Mouse (Mus musculus) embryonic fibroblast, embryonic 13.5 days (primary cell): ENCODE data around the gene Cpt1a. TPM values are rescaled to one million over a fixed set of nuclear protein-coding genes. Genes with fewer than 3 reads are reported as not detected.

Source experiments
- H3K27ac ChIP-seq: 2 replicates; pipeline ENCODE4 v1.5.1; 2012; ENCODE audit warnings: low read length, control low read depth, inconsistent platforms; ENCODE audit not compliant: insufficient read depth
- H3K4me1 ChIP-seq: 2 replicates; pipeline ENCODE4 v1.6.1; 2011; ENCODE audit warnings: low read length; ENCODE audit not compliant: control insufficient read depth, insufficient read depth
- H3K4me3 ChIP-seq: 2 replicates; pipeline ENCODE4 v1.5.1; 2011; ENCODE audit warnings: mild to moderate bottlenecking, control low read depth, low read length; ENCODE audit not compliant: insufficient read depth
- CTCF ChIP-seq: IDR thresholded peaks from 2 replicates; pipeline ENCODE4 v1.5.1; 2011; ENCODE audit warnings: mild to moderate bottlenecking, control low read depth, low read length, moderate library complexity, borderline replicate concordance; ENCODE audit not compliant: insufficient read depth
- POLR2A ChIP-seq: IDR thresholded peaks from 2 replicates; pipeline ENCODE4 v1.6.1; 2011; ENCODE audit warnings: low read depth, mild to moderate bottlenecking, control low read depth, low read length, moderate library complexity
- polyA plus RNA-seq: library from polyadenylated mRNA; stranded (reverse); fragments of >200 nt; gene quantifications from 2 replicates; pipeline ENCODE4 v1.2.4, GENCODE M21; 2011; ENCODE audit warnings: low read depth; ENCODE audit not compliant: missing spikeins, insufficient read length

Gene Cpt1a
- 35.2 and 38.0 TPM in 2 replicates for polyA plus RNA-seq

DNA sequence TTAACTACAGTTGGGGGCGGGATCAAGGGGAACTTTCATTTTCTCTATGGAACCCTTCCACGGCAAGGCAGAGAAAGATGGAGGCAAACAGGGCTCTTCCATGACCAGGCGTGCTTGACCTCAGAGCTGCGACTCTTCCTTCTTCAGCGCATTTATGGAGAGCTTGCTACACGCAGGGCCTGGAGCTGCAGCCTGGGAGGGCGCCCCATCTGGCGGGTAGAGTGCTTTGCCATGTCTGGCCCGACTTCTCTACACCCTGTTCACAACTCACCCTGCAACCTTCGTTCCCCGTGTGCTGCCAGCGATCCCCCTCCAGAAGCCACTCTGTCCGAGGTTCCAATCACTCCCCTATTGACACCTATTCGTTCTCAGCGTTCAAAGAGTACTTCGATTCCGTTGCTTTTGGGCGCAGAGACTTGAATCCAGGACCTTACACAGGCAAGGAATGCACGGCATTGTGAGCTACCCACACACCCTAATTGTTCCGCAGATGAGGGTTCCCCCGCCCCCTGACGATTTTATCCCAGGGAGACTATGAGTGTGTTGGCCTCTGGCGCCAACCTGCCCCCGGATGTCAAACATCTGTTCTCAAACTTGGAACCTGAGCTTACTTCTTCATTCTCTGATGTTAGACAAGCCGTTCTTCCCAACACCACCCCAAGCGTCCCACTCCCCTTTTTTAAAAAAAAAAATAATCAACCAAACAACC is at the start of gene Cpt1a:
Cpt1a (plus strand) TSS at position 74 of the 709 bp plus-strand sequence.
- Histone ChIP-seq H3K27ac (peak within 1 kb of the TSS; percentile 43), H3K4me1 (peaks cover 3% of the 10 kb centered on the region), H3K4me3 (peak within 1 kb of the TSS; percentile 62)
- 0 out of 2 replicates have a peak, but pooled peaks have one; percentile 26 for TF ChIP-seq CTCF
- no peak; the same call in 1 of the 2 replicates for TF ChIP-seq POLR2A

DNA sequence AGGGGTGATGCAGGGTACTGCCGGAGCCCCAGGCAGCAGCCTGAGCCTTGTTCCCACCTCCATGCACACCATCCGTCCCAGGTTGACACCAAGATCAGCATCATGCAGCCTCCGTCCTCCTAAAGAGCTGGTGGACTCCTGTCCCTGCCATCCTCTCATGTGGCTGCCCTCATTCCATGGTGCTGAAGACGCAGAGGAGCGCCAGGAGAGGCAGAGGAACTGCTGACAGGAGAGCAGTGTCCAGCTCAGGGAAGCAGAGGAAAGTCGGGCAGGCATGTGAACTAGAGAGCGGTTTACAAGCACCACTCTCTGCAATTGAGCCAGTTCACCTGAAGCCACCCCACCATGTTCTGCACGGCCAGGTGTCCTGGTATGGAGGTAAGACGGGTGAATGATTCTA is 48.8 kb upstream of the Cpt1a start:
- H3K4me1 ChIP-seq, result no peaks in the 10 kb centered on the region
- H3K4me3 ChIP-seq, result no peak overlapping the region
- H3K27ac ChIP-seq, result no peak overlapping the region
- TF ChIP-seq POLR2A (no peak), CTCF (no peak)

DNA sequence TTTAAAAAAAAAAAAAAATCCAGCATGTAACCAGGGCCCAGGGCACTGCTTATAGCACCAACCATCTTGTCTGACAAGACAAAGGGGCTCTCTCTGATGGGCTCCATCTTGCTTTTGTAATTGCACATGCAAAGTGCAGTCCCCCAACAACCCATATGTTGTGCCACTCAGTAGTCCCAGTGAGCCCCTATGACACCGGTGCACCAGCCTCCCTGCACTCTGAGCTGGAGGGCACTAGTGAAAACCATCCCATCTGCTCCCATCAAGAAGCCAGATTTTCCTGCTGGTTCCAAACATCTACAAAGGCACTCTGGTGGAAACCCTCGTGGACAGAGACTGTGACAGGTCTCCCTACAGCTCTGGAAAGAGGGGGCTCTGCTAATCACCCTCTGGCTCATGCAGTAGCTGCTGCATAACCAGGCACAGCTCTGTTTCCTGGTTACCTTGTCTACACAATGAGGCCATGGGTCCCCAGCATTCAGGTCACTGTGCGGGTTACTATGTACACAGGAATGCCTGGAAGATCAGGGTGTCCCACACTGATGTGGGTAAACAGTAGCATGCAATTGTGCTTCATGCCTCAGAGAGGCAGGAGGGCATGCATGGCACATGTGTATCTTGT is 46.3 kb upstream of the Cpt1a start:
- TF ChIP-seq POLR2A (no peak), CTCF (no peak)
- H3K4me1 ChIP-seq, result no peaks in the 10 kb centered on the region
- H3K27ac ChIP-seq, result no peak overlapping the region
- H3K4me3 ChIP-seq, result no peak overlapping the region

DNA sequence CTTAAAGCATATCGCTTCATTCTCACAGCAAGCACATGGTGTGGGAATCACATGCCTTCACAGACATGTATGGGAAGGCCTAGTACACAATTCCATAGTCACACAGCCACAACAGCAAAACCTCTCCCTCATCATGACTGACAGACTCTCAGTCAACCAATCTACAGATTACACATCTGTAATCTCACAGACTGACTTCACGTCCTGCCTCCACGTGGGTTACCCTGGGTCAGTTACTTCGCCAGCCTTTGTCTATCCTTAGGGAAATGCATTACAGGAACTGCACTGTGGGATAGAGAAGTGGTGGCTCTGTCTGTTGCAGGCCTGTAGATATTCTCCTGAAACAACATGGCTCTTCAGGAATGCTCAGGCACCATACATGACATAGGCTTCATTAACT is 40.2 kb upstream of the Cpt1a start:
- TF ChIP-seq CTCF, result no peak
- TF ChIP-seq POLR2A, result no peak
- H3K27ac ChIP-seq, result no peak overlapping the region

DNA sequence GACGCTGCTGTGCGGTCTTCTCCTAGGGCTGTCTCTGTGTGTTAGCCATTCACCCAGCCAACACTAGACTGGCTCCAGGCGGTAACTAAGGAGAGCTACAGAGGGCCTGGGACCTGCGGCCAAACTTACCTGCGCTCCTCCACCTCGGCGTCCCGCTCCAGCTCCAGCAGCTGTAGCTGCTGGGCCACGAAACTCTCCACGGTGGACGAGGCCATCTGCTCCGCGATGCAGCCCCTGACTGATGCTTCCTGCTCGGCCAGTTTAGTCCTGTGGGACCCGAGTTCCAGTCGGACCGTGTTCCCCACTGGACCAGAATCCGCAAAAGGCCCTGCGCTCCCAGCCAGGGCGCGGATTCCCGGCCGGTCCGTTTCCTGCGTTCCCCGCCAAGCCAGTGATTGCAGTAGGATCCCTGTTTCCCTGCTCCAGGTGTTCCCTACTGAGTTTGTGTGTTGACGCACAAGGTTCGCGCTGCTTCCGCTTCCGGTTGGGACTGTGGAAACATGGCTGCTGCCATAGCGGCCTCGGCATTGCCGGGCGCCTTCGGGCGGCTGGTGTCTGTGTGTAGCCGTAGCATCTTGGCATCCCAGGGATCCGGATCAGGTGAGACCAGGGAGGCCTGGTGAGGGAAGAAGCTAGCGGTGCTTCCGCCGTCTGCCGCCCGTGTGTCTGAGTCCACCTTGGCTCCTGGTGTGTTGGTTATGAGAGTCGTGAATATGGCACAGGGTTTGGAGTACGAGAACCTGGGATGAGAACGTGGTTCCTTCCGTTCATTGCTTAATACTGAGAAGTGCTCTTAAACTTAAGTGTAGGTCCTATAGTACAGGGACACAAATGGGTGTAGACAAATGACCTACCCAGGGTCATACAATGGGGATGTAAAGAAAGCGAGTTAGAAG is 39.3 kb upstream of the Cpt1a start, which contains the start of the genes Mrpl21 and Ighmbp2:
Mrpl21 (plus strand) TSS at position 330 of the 896 bp plus-strand sequence.
Ighmbp2 (minus strand) TSS at position 446 of the 896 bp plus-strand sequence.
- Histone ChIP-seq H3K27ac (0 out of 2 replicates have a peak within 1 kb of the TSS, but pooled peaks have one; percentile 9), H3K4me1 (no peaks in the 10 kb centered on the region), H3K4me3 (peak within 1 kb of the TSS; percentile 89)
- TF ChIP-seq CTCF (no peak), POLR2A (peak; percentile 79)

More for the DNA sequence above, 40.2 kb upstream of the Cpt1a start:
- no peaks in the 10 kb centered on the region for H3K4me1 ChIP-seq
- peak overlapping the region; percentile 89 for H3K4me3 ChIP-seq

DNA sequence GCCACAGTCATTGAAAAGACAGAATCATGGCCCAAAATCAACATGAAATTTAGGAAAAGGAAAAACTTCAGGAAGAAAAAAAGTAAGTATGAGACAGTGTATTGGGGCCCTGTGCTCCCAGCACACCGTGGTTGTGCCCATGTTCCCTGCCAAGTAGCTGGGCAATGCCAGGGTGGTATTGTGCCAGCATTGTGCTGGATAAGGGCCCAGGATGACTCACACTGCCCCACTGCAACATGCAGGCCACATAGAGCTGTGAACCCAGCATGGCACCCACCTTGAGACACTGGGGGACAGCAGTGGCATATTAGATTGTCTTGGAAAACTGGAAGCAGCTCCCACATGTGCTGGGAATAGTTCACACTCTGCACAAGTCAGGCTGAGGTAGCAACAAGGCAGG is 33.1 kb upstream of the Cpt1a start:
- no peak overlapping the region for H3K4me3 ChIP-seq
- H3K4me1 ChIP-seq, result no peaks in the 10 kb centered on the region
- TF ChIP-seq POLR2A, result no peak
- no peak for TF ChIP-seq CTCF
- H3K27ac ChIP-seq, result no peak overlapping the region

DNA sequence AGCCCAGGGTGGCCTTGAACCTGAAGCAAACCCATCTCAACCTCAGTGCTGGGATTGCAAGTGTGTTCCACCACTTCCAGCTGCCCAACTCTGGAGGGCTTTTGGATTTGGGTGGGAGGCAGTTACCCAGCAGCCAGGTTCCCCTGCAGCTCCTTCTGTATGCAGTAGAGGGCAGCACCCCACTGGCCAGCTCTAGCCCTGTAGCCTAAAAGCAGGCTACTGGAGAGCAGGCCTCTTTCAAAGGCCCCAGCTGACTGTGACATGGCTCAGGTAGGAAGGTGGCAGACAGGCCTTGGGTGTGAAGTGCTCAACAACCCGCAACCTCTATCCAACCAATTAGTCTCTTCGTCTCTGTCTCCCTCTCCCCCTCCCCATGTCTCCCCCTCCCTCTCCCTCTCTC is 30.1 kb upstream of the Cpt1a start:
- Histone ChIP-seq H3K4me1 (no peaks in the 10 kb centered on the region), H3K4me3 (no peak overlapping the region), H3K27ac (no peak overlapping the region)
- TF ChIP-seq POLR2A (no peak), CTCF (peak; percentile 77; the same call in 1 of the 2 replicates)

DNA sequence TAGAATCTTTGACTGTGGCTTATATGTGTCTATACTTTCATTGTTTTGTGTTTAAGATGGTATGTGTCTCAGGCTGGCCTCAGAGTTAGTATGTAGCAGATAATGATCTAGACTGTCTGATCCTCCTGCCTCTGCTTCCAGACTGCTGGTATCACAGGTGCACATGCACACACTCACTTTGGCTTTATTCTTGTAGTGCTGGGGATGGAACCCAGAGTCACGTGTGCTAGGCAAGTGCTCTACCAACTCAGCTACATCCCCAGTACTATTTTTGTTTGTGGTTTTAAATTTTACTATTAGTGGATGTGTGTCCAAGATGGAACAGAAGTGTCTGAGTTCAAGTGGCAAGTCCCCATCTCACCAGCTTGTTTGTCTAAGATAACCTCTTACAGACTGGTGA is 29.1 kb upstream of the Cpt1a start:
- H3K4me1 ChIP-seq, result no peaks in the 10 kb centered on the region
- TF ChIP-seq CTCF (no peak), POLR2A (no peak)
- H3K4me3 ChIP-seq, result no peak overlapping the region
- no peak overlapping the region for H3K27ac ChIP-seq

DNA sequence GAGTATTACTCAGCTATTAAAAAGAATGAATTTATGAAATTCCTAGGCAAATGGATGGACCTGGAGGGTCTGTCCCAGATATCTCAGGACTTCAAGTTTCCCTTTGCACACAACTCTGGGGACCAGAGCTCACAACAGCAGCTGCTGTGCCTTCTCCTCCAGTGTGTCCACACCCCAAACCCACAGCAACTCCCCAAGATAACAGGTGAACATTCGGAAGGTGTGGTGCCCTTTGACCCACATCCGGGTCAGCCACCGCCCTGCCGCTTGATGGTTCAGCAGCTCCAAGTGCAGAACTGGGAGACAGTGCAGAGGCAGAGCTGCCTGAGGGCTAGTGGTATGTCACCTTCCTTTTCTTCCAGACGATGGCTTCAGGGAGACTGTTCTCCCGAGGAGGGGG is 26.9 kb upstream of the Cpt1a start:
- no peak for TF ChIP-seq POLR2A
- no peak for TF ChIP-seq CTCF
- Histone ChIP-seq H3K4me1 (no peaks in the 10 kb centered on the region), H3K4me3 (no peak overlapping the region), H3K27ac (no peak overlapping the region)
